Mouse (Mus musculus): ENCODE measurements around the gene Hcar1.

DNA sequence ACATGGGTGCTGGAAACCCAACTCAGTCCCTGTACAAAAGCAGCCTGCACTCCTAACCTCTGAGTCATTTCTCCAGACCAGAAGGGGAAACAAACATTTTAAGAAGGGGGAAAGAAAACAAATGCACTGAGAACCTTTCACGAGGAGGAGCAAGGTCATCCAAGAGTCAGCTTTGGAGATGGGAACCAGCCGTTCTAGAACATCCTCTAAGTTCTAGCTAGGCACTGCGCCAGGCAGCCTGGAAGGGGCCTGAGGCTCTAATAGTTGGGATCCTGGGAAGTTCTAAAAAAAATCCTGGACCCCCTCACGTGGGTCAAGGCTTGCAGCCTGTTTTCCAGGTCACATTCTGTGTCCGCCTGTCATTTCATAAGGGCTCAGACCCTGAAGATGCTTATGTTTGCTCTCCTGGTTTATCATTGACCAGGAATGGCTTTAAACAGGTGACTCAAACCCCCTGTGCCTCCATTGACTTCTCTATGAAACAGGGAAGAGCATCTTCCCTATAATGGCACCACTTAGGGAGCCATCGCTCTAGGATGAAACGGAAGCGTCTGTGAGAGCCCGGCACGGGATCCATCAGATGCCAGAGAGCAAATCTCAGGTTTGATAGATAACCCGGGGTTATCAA lies 25.8 kb downstream of the Hcar1 start:
- TF ChIP-seq EP300 (IDR thresholded peaks at IDR 0.05; ENCODE audit: insufficient read depth, low read depth, low read length) (no peak), CTCF (IDR thresholded peaks at IDR 0.05; ENCODE audit: low read depth, low read length) (no peak)
